In the genomic region with DNA sequence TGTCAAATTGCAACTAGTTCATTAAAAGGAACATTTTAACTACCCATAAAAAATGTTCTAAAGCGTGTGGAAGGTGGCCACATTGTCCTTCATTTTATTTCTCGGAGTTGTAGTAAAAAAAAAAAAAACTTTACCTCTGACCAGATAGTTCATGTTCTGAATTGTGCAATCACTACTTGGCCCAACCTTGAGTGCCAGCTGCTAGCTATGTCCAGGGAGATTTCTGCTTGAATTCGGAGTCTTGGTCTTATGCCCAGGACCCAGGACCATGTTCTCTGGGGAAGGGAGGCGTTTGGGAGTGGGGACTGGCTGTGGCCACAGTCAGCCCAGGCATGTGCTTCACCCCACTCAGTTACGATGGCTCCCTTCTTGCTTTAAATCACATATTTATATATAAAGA, we compare ENCODE assay signal across 22 mouse cellular contexts. TPM values are rescaled to one million over a fixed set of nuclear protein-coding genes. Genes with fewer than 3 reads are reported as not detected.
DNase-seq lines count a peak whose midpoint lies in the region; ATAC-seq and TF ChIP-seq lines count a peak whose summit lies in the region.
"Had no signal": no experiment of that assay in that cellular context is flagged by ENCODE, and none has a peak within 500 bp of the region (broad histone marks: within the 10 kb centered on the region; RNA-seq: fewer than 3 reads in every experiment).

No protein-coding gene starts in this region.

- peaks cover 2% of the 10 kb centered on the region for H3K4me1 ChIP-seq in liver, adult 2 months (ENCODE audit: control insufficient read depth, insufficient read depth, low read length)
- H3K4me1 ChIP-seq: forebrain, embryonic 13.5 days; hindbrain, embryonic 15.5 days; liver, embryonic 13.5 days; neural tube, embryonic 12.5 days had no signal

- peaks cover 6% of the 10 kb centered on the region; the same call in 1 of the 2 replicates for H3K27me3 ChIP-seq in liver, adult 2 months (ENCODE audit: control insufficient read depth, insufficient read depth, low read length)
- H3K27me3 ChIP-seq: forebrain, embryonic 13.5 days; heart, embryonic 15.5 days; hindbrain, embryonic 15.5 days; intestine, embryonic 15.5 days; liver, embryonic 13.5 days; neural tube, embryonic 12.5 days had no signal

- no peaks in the 10 kb centered on the region for H3K79me2 ChIP-seq in liver, adult 2 months (ENCODE audit: control insufficient read depth, insufficient read depth, low read length)

- H3K36me3 ChIP-seq in liver, adult 2 months (ENCODE audit: control insufficient read depth, insufficient read depth, low read length), result no peaks in the 10 kb centered on the region
- H3K36me3 ChIP-seq: heart, embryonic 15.5 days; hindbrain, embryonic 15.5 days; intestine, embryonic 15.5 days; liver, embryonic 13.5 days; neural tube, embryonic 12.5 days had no signal

- TF ChIP-seq POLR2A in liver, adult 2 months (IDR thresholded peaks at IDR 0.05; ENCODE audit: extremely low read depth, insufficient read depth, low read length), result no peak

- no peak overlapping the region for H3K4me3 ChIP-seq in liver, adult 2 months (ENCODE audit: insufficient read depth, low read depth, low read length)
- H3K4me3 ChIP-seq: forebrain, embryonic 13.5 days; heart, adult 2 months; heart, embryonic 15.5 days; hindbrain, embryonic 15.5 days; intestine, embryonic 15.5 days; liver, embryonic 13.5 days; neural tube, embryonic 12.5 days had no signal

- H3K9ac ChIP-seq in liver, adult 2 months (ENCODE audit: low read depth, low read length), result no peak overlapping the region
- H3K9ac ChIP-seq: forebrain, embryonic 13.5 days; heart, embryonic 15.5 days; hindbrain, embryonic 15.5 days; intestine, embryonic 15.5 days; liver, embryonic 13.5 days; lung, embryonic 14.5 days; neural tube, embryonic 12.5 days had no signal

- 54% methylated on average over 5 of the region's 5 CpGs for WGBS in liver, adult 2 months

- no peak overlapping the region for H3K27ac ChIP-seq in liver, adult 2 months (replicated peaks; ENCODE audit: insufficient read depth, low read depth, low read length)
- H3K27ac ChIP-seq: forebrain, embryonic 13.5 days; heart, adult 2 months; heart, embryonic 15.5 days; hindbrain, embryonic 15.5 days; intestine, embryonic 15.5 days; kidney, postnatal 0 days; liver, embryonic 13.5 days; macrophage; neural tube, embryonic 12.5 days; stomach, postnatal 0 days had no signal

- no peak for ATAC-seq in cerebellum, adult (ENCODE audit: insufficient number of reproducible peaks, low FRiP score, low TSS enrichment)
- ATAC-seq in activated CD4-positive, CD25-positive, alpha-beta regulatory T cell, adult 4 months, result no peak
- ATAC-seq: forebrain, embryonic 13.5 days; intestine, embryonic 15.5 days had no signal

- DNase-seq in gastrocnemius, postnatal 25 days, result peak; percentile 13
- no peak for DNase-seq in gastrocnemius, postnatal 10 days
- DNase-seq in liver, adult 2 months (ENCODE audit: extremely low read depth, low read depth, low spot score), result peak; percentile 71
- DNase-seq in liver (no peak), adipocyte (ENCODE audit: low spot score) (peak; percentile 89)
- DNase-seq: cerebellum, adult 8-10 months; heart, postnatal 4 days; liver, embryonic 13.5 days; lung, embryonic 14.5 days; right cerebral cortex, postnatal 4 days; thymus, postnatal 25 days had no signal

- TF ChIP-seq CTCF in liver, adult 2 months (IDR thresholded peaks at IDR 0.05; ENCODE audit: low read depth, low read length), result no peak

RNA-seq across cellular contexts. Expression of gene Atp1b3, which starts 54.9 kb away (rescaled TPM):
- total RNA-seq in gastrocnemius, postnatal 25 days (2021), result 10 to 100 TPM; 36.9 to 43.7 TPM
- total RNA-seq in gastrocnemius, postnatal 10 days (2021), result 10 to 100 TPM; 61.5 to 66.8 TPM
- 22.3 and 28.0 TPM in 2 replicates for total RNA-seq in liver, adult 2 months (2014; rRNA removed)
- 13.5 and 14.7 TPM in 2 replicates for polyA plus RNA-seq in liver, adult 2 months (2012; rRNA removed)
- 100 to 1,000 TPM; 275 to 348 TPM for polyA plus RNA-seq in activated CD4-positive, CD25-positive, alpha-beta regulatory T cell, adult 4 months (2017; shearing (Covaris generic))

RNA-seq across cellular contexts. Expression of gene Rnf7, which starts 59.3 kb away (rescaled TPM):
- 10 to 100 TPM; 62.9 to 65.7 TPM for total RNA-seq in gastrocnemius, postnatal 25 days (2021)
- 10 to 100 TPM; 75.8 to 85.4 TPM for total RNA-seq in gastrocnemius, postnatal 10 days (2021)
- 65.5 and 79.4 TPM in 2 replicates for total RNA-seq in liver, adult 2 months (2014; rRNA removed)
- polyA plus RNA-seq in liver, adult 2 months (2012; rRNA removed), result 63.4 and 90.8 TPM in 2 replicates
- 100 to 1,000 TPM; 116 to 130 TPM for polyA plus RNA-seq in activated CD4-positive, CD25-positive, alpha-beta regulatory T cell, adult 4 months (2017; shearing (Covaris generic))

Comparison
In these comparisons a context has a peak if more than half of its experiments do, and no peak if none do; other contexts are left out.
1. DNase-seq: peak in gastrocnemius, postnatal 25 days (single experiment), liver, adult 2 months (single experiment) and adipocyte (single experiment); none in gastrocnemius, postnatal 10 days (single experiment) and liver (single experiment).